ENCODE assay signal across 17 mouse cellular contexts in the genomic region with DNA sequence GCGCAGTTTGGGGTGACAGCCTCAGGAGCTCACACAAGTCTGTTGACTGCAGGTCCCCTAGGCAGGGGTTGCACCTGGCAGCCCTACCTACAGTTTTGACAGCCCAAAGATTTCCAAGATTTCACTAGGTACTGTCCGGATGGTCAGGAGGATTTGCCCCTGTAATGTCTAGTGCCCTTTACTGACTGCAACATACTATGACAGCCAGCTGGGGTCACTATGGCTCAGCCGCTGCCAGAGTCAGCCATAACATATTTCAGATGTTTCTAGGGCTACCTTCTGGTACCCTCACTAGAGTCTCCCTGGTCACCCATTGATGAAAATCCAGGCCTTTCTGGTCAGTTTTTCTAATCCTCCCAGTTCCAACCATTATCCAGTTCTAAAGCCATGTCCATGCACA. TPM values are rescaled to one million over a fixed set of nuclear protein-coding genes. Genes with fewer than 3 reads are reported as not detected.
DNase-seq lines count a peak whose midpoint lies in the region; ATAC-seq and TF ChIP-seq lines count a peak whose summit lies in the region.
"Had no signal": no experiment of that assay in that cellular context is flagged by ENCODE, and none has a peak within 500 bp of the region (broad histone marks: within the 10 kb centered on the region; RNA-seq: fewer than 3 reads in every experiment).

No protein-coding gene starts in this region.

- WGBS in liver, postnatal 0 days (ENCODE audit: insufficient replicate concordance), result 65% methylated on average over 3 of the region's 3 CpGs
- 77% methylated on average over 3 of the region's 3 CpGs for WGBS in liver, embryonic 11.5 days

- peaks cover 5% of the 10 kb centered on the region; the same call in 1 of the 2 replicates for H3K36me3 ChIP-seq in liver, postnatal 0 days (replicated peaks; ENCODE audit: insufficient read depth, low read length)
- H3K36me3 ChIP-seq in liver, embryonic 11.5 days (ENCODE audit: control insufficient read depth, insufficient read depth, low read length), result no peaks in the 10 kb centered on the region; the same call in 1 of the 2 replicates

- no peak overlapping the region for H3K4me3 ChIP-seq in liver, postnatal 0 days (ENCODE audit: low read depth, low read length)
- H3K4me3 ChIP-seq in liver, embryonic 11.5 days (ENCODE audit: low read depth, low read length), result no peak overlapping the region
- H3K4me3 ChIP-seq: embryonic facial prominence, embryonic 15.5 days; heart, embryonic 12.5 days; hindbrain, embryonic 15.5 days had no signal

- no peak overlapping the region for H3K27ac ChIP-seq in liver, postnatal 0 days (ENCODE audit: low read depth)
- no peak overlapping the region for H3K27ac ChIP-seq in liver, embryonic 11.5 days (ENCODE audit: low read depth, low read length)
- H3K27ac ChIP-seq: embryonic facial prominence, embryonic 15.5 days; hindbrain, embryonic 15.5 days had no signal

- H3K9ac ChIP-seq in liver, postnatal 0 days (replicated peaks), result no peak overlapping the region
- no peak overlapping the region for H3K9ac ChIP-seq in liver, embryonic 11.5 days (ENCODE audit: low read depth, low read length)
- H3K9ac ChIP-seq: embryonic facial prominence, embryonic 15.5 days; heart, embryonic 12.5 days; hindbrain, embryonic 15.5 days had no signal

- peak; percentile 54 for TF ChIP-seq CTCF in liver, postnatal 0 days (IDR thresholded peaks at IDR 0.05; ENCODE audit: low read depth)

- H3K9me3 ChIP-seq in liver, postnatal 0 days (ENCODE audit: low read length), result no peaks in the 10 kb centered on the region
- H3K9me3 ChIP-seq in liver, embryonic 11.5 days (ENCODE audit: control insufficient read depth, low read length), result no peaks in the 10 kb centered on the region
- H3K9me3 ChIP-seq: embryonic facial prominence, embryonic 15.5 days; heart, embryonic 12.5 days; hindbrain, embryonic 15.5 days had no signal

- peak; percentile 27 for DNase-seq in embryo, embryonic 11 days
- DNase-seq in embryo, embryonic 10.5 days (ENCODE audit: low spot score), result no peak
- no peak for DNase-seq in liver, postnatal 0 days
- no peak for DNase-seq in liver, embryonic 11.5 days (ENCODE audit: low spot score)
- peak; percentile 14 for DNase-seq in Muller cell, postnatal 12 days (ENCODE audit: inconsistent ontology term)
- peak; percentile 34 for DNase-seq in retina, embryonic 14.5 days (ENCODE audit: low spot score)
- DNase-seq in right cerebral cortex, postnatal 36 days (ENCODE audit: low spot score in 2 of 2), result no peak
- DNase-seq: adrenal gland, postnatal 25 days; cerebellum, adult 18-20 months; kidney, postnatal 4 days; lung, postnatal 14 days had no signal

- no peak overlapping the region for H3K4me2 ChIP-seq in liver, postnatal 0 days (ENCODE audit: low read depth, low read length)
- no peak overlapping the region for H3K4me2 ChIP-seq in liver, embryonic 11.5 days
- H3K4me2 ChIP-seq: embryonic facial prominence, embryonic 15.5 days; heart, embryonic 12.5 days; hindbrain, embryonic 15.5 days had no signal

- TF ChIP-seq EP300 in liver, postnatal 0 days (IDR thresholded peaks at IDR 0.05; ENCODE audit: low read depth), result no peak

- ATAC-seq in liver, postnatal 0 days, result no peak
- ATAC-seq in liver, embryonic 11.5 days (replicated peaks; ENCODE audit: low FRiP score), result no peak
- no peak for ATAC-seq in erythroid progenitor cell, adult 5-6 weeks (replicated peaks; ENCODE audit: low FRiP score, poor library complexity, severe bottlenecking)

- H3K27me3 ChIP-seq in liver, postnatal 0 days (ENCODE audit: insufficient read depth, low read length), result no peaks in the 10 kb centered on the region
- H3K27me3 ChIP-seq in liver, embryonic 11.5 days (replicated peaks; ENCODE audit: control insufficient read depth, insufficient read depth, low read length), result no peaks in the 10 kb centered on the region
- H3K27me3 ChIP-seq: embryonic facial prominence, embryonic 15.5 days; heart, embryonic 12.5 days; hindbrain, embryonic 15.5 days had no signal

- no peaks in the 10 kb centered on the region for H3K4me1 ChIP-seq in liver, postnatal 0 days (ENCODE audit: insufficient read depth)
- H3K4me1 ChIP-seq in liver, embryonic 11.5 days (replicated peaks; ENCODE audit: control insufficient read depth, insufficient read depth, low read length), result no peaks in the 10 kb centered on the region
- H3K4me1 ChIP-seq: embryonic facial prominence, embryonic 15.5 days; heart, embryonic 12.5 days; hindbrain, embryonic 15.5 days had no signal

RNA-seq across cellular contexts. Expression of a gene that starts 8.4 kb away (rescaled TPM):
- polyA plus RNA-seq in liver, postnatal 0 days (2015; fragmentation: Nextera tagmentation; extraction: Ambion mirVana), result 106 and 107 TPM in 2 replicates
- polyA plus RNA-seq in liver, embryonic 11.5 days (2014; fragmentation: Nextera tagmentation; extraction: Ambion mirVana), result 14.9 and 16.8 TPM in 2 replicates
- not detected in 2 replicates for total RNA-seq in erythroid progenitor cell, adult 5-6 weeks (2015; ENCODE audit: low replicate concordance)
- total RNA-seq in erythroid progenitor cell, adult 5-6 weeks (2017; ENCODE audit: low replicate concordance), result 0.64 TPM in 1 of 2 replicates, not detected in the other

RNA-seq across cellular contexts. Expression of a gene that starts 9.4 kb away (rescaled TPM):
- 26.7 and 26.9 TPM in 2 replicates for polyA plus RNA-seq in liver, postnatal 0 days (2015; fragmentation: Nextera tagmentation; extraction: Ambion mirVana)
- polyA plus RNA-seq in liver, embryonic 11.5 days (2014; fragmentation: Nextera tagmentation; extraction: Ambion mirVana), result 63.3 and 63.6 TPM in 2 replicates
- 10.1 and 13.0 TPM in 2 replicates for total RNA-seq in erythroid progenitor cell, adult 5-6 weeks (2015; ENCODE audit: low replicate concordance)
- 3.6 and 20.9 TPM in 2 replicates for total RNA-seq in erythroid progenitor cell, adult 5-6 weeks (2017; ENCODE audit: low replicate concordance)

RNA-seq across cellular contexts. Expression of a gene that starts 16.2 kb away (rescaled TPM):
- polyA plus RNA-seq in liver, postnatal 0 days (2015; fragmentation: Nextera tagmentation; extraction: Ambion mirVana), result not detected in 2 replicates
- polyA plus RNA-seq in liver, embryonic 11.5 days (2014; fragmentation: Nextera tagmentation; extraction: Ambion mirVana), result not detected in 2 replicates
- total RNA-seq in erythroid progenitor cell, adult 5-6 weeks (2015; ENCODE audit: low replicate concordance), result not detected in 2 replicates
- not detected in 2 replicates for total RNA-seq in erythroid progenitor cell, adult 5-6 weeks (2017; ENCODE audit: low replicate concordance)
- total RNA-seq: adrenal gland, postnatal 25 days; left cerebral cortex, postnatal 36 days had no signal
- polyA plus RNA-seq: embryonic facial prominence, embryonic 15.5 days; heart, embryonic 12.5 days; hindbrain, embryonic 15.5 days; urinary bladder, adult 2 months had no signal

RNA-seq across cellular contexts. Expression of a gene that starts 36.8 kb away (rescaled TPM):
- 10.6 and 10.7 TPM in 2 replicates for polyA plus RNA-seq in liver, postnatal 0 days (2015; fragmentation: Nextera tagmentation; extraction: Ambion mirVana)
- 28.0 and 31.0 TPM in 2 replicates for polyA plus RNA-seq in liver, embryonic 11.5 days (2014; fragmentation: Nextera tagmentation; extraction: Ambion mirVana)
- 6.8 and 10.5 TPM in 2 replicates for total RNA-seq in erythroid progenitor cell, adult 5-6 weeks (2015; ENCODE audit: low replicate concordance)
- total RNA-seq in erythroid progenitor cell, adult 5-6 weeks (2017; ENCODE audit: low replicate concordance), result 5.0 and 17.6 TPM in 2 replicates

RNA-seq across cellular contexts. Expression of a gene that starts 40.1 kb away (rescaled TPM):
- polyA plus RNA-seq in liver, postnatal 0 days (2015; fragmentation: Nextera tagmentation; extraction: Ambion mirVana), result 0.83 and 1.0 TPM in 2 replicates
- polyA plus RNA-seq in liver, embryonic 11.5 days (2014; fragmentation: Nextera tagmentation; extraction: Ambion mirVana), result not detected in 2 replicates
- total RNA-seq in erythroid progenitor cell, adult 5-6 weeks (2015; ENCODE audit: low replicate concordance), result not detected in 2 replicates
- total RNA-seq in erythroid progenitor cell, adult 5-6 weeks (2017; ENCODE audit: low replicate concordance), result not detected in 2 replicates

Comparison
In these comparisons a context has a peak if more than half of its experiments do, and no peak if none do; other contexts are left out.
1. DNase-seq: peak in embryo, embryonic 11 days (single experiment), Muller cell, postnatal 12 days (single experiment) and retina, embryonic 14.5 days (single experiment); none in embryo, embryonic 10.5 days (single experiment), liver, postnatal 0 days (single experiment), liver, embryonic 11.5 days (single experiment) and right cerebral cortex, postnatal 36 days (0 of 2).